Mouse (Mus musculus) megakaryocyte, embryonic 14.5 days (primary cell): ENCODE results near the gene Tmem9.

ENCODE experiments used
- FLI1 ChIP-seq: IDR thresholded peaks from 2 replicates; pipeline ENCODE4 v1.6.1; 2012; ENCODE audit warnings: low read length, inconsistent platforms, mixed read lengths
- GATA1 ChIP-seq: IDR thresholded peaks from 3 replicates; pipeline ENCODE4 v1.6.1; 2012; ENCODE audit warnings: mixed read lengths, low read length, inconsistent platforms, borderline replicate concordance

DNA sequence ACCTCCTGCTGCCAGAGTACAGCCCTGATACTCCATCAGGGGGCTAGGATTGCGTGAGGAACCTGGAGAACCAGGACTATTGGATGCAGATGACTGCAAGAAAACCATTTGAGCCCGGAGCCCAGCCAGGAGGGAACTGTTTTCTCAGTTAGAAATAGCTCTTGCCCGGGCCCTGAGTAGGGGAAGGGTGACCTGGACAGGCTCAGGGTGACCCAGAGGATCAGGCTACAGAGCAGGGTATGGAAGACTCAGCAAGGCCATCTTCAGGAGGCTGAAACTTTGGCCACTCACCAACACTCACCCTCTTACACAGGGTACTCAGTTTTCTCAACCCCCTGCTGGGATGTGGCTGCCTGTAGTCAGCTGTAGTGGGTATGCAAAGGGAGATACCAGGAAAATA is 59.6 kb downstream of the Tmem9 start:
- TF ChIP-seq GATA1 (no peak), FLI1 (no peak)
